Mouse (Mus musculus) midbrain, postnatal 0 days (tissue): ENCODE measurements around the gene Olfr1362. TPM values are rescaled to one million over a fixed set of nuclear protein-coding genes. Genes with fewer than 3 reads are reported as not detected.
A peak's percentile ranks its signal among the peaks of the same experiment; 100 is the strongest.

Source experiments
- ATAC-seq: fragments of 200-750 bp; cut with Nextera tagmentation; 2 replicates; pipeline ENCODE4 v1.8.0; 2017; ENCODE audit warnings: moderate number of reproducible peaks, mild to moderate bottlenecking, moderate TSS enrichment, moderate library complexity; ENCODE audit not compliant: low FRiP score
- DNase-seq: peaks from one replicate; pipeline ENCODE4 v3.0.0-alpha.2; 2015; ENCODE audit warnings: low spot score
- H3K27ac ChIP-seq: fragments of 300-500 bp; sonication (generic); 2 replicates; pipeline ENCODE4 v1.5.1; 2014; ENCODE audit warnings: low read depth, mild to moderate bottlenecking, low read length, mixed read lengths
- H3K27me3 ChIP-seq: fragments of 300-500 bp; sonication (generic); 2 replicates; pipeline ENCODE4 v1.6.1; 2014; ENCODE audit warnings: low read length, control low read depth, mixed read lengths; ENCODE audit not compliant: insufficient read depth
- H3K36me3 ChIP-seq: fragments of 300-500 bp; sonication (generic); 2 replicates; pipeline ENCODE4 v1.6.1; 2014; ENCODE audit warnings: low read length, control low read depth, mixed read lengths; ENCODE audit not compliant: insufficient read depth
- H3K4me1 ChIP-seq: fragments of 300-500 bp; sonication (generic); 2 replicates; pipeline ENCODE4 v1.6.1; 2014; ENCODE audit warnings: mild to moderate bottlenecking, control low read depth, antibody characterized with exemption, low read length, mixed read lengths; ENCODE audit not compliant: insufficient read depth
- H3K4me2 ChIP-seq: fragments of 300-500 bp; sonication (generic); 2 replicates; pipeline ENCODE4 v1.6.1; 2014; ENCODE audit warnings: low read depth, mild to moderate bottlenecking, low read length, mixed read lengths; ENCODE audit not compliant: poor library complexity, severe bottlenecking
- H3K4me3 ChIP-seq: fragments of 300-500 bp; sonication (generic); 2 replicates; pipeline ENCODE4 v1.5.1; 2014; ENCODE audit warnings: low read depth, mild to moderate bottlenecking, low read length, moderate library complexity
- H3K9ac ChIP-seq: fragments of 300-500 bp; sonication (generic); replicated peaks from 2 replicates; pipeline ENCODE4 v1.6.1; 2014; ENCODE audit warnings: mild to moderate bottlenecking, low read length, moderate library complexity, mixed read lengths; ENCODE audit not compliant: poor library complexity, severe bottlenecking
- H3K9me3 ChIP-seq: fragments of 300-500 bp; sonication (generic); 2 replicates; pipeline ENCODE4 v1.6.1; 2016; ENCODE audit warnings: low read length, control low read depth
- CTCF ChIP-seq: IDR thresholded peaks from 2 replicates; pipeline ENCODE4 v1.5.1; 2016; ENCODE audit warnings: antibody characterized with exemption, mild to moderate bottlenecking
- WGBS: fragments of 180-500 bp; shearing (Covaris S2); extraction: QIAGEN DNeasy Blood & Tissue Kit; methylation state at CpG from one replicate; pipeline ENCODE4 v1.1.7; 2014; 5-methylcytosine and 5-hydroxymethylcytosine counted together
- polyA plus RNA-seq: library from polyadenylated mRNA; unstranded; fragments of >200 nt; fragmentation: Nextera tagmentation; extraction: Ambion mirVana; gene quantifications from 2 replicates; pipeline ENCODE4 v1.2.1, GENCODE M21; 2015
- total RNA-seq: library from RNA; depleted of rRNA; stranded (reverse); fragments of >200 nt; gene quantifications from 2 replicates; pipeline ENCODE4 v1.2.3, GENCODE M21; 2014; rRNA removed

Olfr1362 gene
- total RNA-seq (not detected in 2 replicates), polyA plus RNA-seq (not detected in 2 replicates)

- no peak for DNase-seq
- Histone ChIP-seq H3K27me3 (no peaks in the 10 kb centered on the region), H3K36me3 (no peaks in the 10 kb centered on the region), H3K9me3 (no peaks in the 10 kb centered on the region), H3K4me3 (no peak within 1 kb of the TSS), H3K4me2 (no peak within 1 kb of the TSS), H3K4me1 (no peaks in the 10 kb centered on the region), H3K9ac (no peak within 1 kb of the TSS), H3K27ac (no peak within 1 kb of the TSS)
- no peak for TF ChIP-seq CTCF
- no peak for ATAC-seq
Measured at GRCm38 (mm10) chr13:21613922-21614321, at the start of gene Olfr1362. Olfr1362 (minus strand) TSS chr13:21614022.

GRCm38 (mm10) chr13:21663286-21663685 lies 49.5 kb upstream of the Olfr1362 start, which contains the start of gene Olfr1361:
Olfr1361 (minus strand) TSS chr13:21663386.
- no peak for DNase-seq
- Histone ChIP-seq H3K4me1 (no peaks in the 10 kb centered on the region), H3K9me3 (no peaks in the 10 kb centered on the region), H3K27ac (no peak within 1 kb of the TSS), H3K4me2 (no peak within 1 kb of the TSS), H3K36me3 (no peaks in the 10 kb centered on the region), H3K9ac (no peak within 1 kb of the TSS), H3K27me3 (no peaks in the 10 kb centered on the region), H3K4me3 (no peak within 1 kb of the TSS)
- TF ChIP-seq CTCF = no peak
- WGBS = 75% methylated on average over 2 of the region's 2 CpGs
- no peak for ATAC-seq

GRCm38 (mm10) chr13:21642418-21642817 lies 28.6 kb upstream of the Olfr1362 start, which contains the start of gene Olfr11:
Olfr11 (minus strand) TSS chr13:21642518.
- Histone ChIP-seq H3K27me3 (no peaks in the 10 kb centered on the region), H3K27ac (no peak within 1 kb of the TSS), H3K9ac (no peak within 1 kb of the TSS), H3K36me3 (no peaks in the 10 kb centered on the region), H3K9me3 (no peaks in the 10 kb centered on the region), H3K4me2 (no peak within 1 kb of the TSS), H3K4me3 (no peak within 1 kb of the TSS), H3K4me1 (no peaks in the 10 kb centered on the region)
- no peak for TF ChIP-seq CTCF
- DNase-seq (no peak), ATAC-seq (no peak)
- 65% methylated on average over 2 of the region's 2 CpGs for WGBS

- Histone ChIP-seq H3K27me3 (no peaks in the 10 kb centered on the region), H3K9ac (no peak overlapping the region), H3K4me2 (no peak overlapping the region), H3K9me3 (no peaks in the 10 kb centered on the region), H3K4me1 (no peaks in the 10 kb centered on the region), H3K36me3 (no peaks in the 10 kb centered on the region), H3K27ac (no peak overlapping the region), H3K4me3 (no peak overlapping the region)
- WGBS = 64% methylated on average over 2 of the region's 2 CpGs
- DNase-seq = no peak
- ATAC-seq = 0 out of 2 replicates have a peak, but pooled peaks have one; percentile 23
- TF ChIP-seq CTCF = no peak
Measured at GRCm38 (mm10) chr13:21591618-21592017, 22.2 kb downstream of the Olfr1362 start.

- DNase-seq = no peak
- no peaks in the 10 kb centered on the region for H3K27me3 ChIP-seq
- no peaks in the 10 kb centered on the region for H3K9me3 ChIP-seq
- WGBS = 88% methylated on average over 2 of the region's 2 CpGs
- H3K4me2 ChIP-seq = no peak within 1 kb of the TSS
- no peak for ATAC-seq
- no peaks in the 10 kb centered on the region for H3K4me1 ChIP-seq
- no peak for TF ChIP-seq CTCF
- H3K27ac ChIP-seq = no peak within 1 kb of the TSS
- H3K9ac ChIP-seq = no peak within 1 kb of the TSS
- no peak within 1 kb of the TSS for H3K4me3 ChIP-seq
- no peaks in the 10 kb centered on the region for H3K36me3 ChIP-seq
Measured at GRCm38 (mm10) chr13:21581659-21582058, 32.2 kb downstream of the Olfr1362 start, which contains the start of gene Olfr1364. Olfr1364 (minus strand) TSS chr13:21581759.

Other genes starting within 250 kb of the Olfr1362 start
Only the 30 nearest of the 34 such genes appear.
- gene Pgbd1, start 173.0 kb downstream of the Olfr1362 start, total RNA-seq = 2.8 and 3.3 TPM in 2 replicates
- 1.9 TPM in 2 replicates for gene Pgbd1, start 173.0 kb downstream of the Olfr1362 start, polyA plus RNA-seq
- gene Zscan26, start 160.3 kb downstream of the Olfr1362 start, total RNA-seq = 22.6 and 25.8 TPM in 2 replicates
- 19.4 and 20.1 TPM in 2 replicates for gene Zscan26, start 160.3 kb downstream of the Olfr1362 start, polyA plus RNA-seq
- gene Nkapl, start 145.5 kb downstream of the Olfr1362 start, total RNA-seq = 0.19 and 0.60 TPM in 2 replicates
- 2.0 and 2.5 TPM in 2 replicates for gene Nkapl, start 145.5 kb downstream of the Olfr1362 start, polyA plus RNA-seq
- 7.8 and 10.0 TPM in 2 replicates for gene Zkscan4, start 135.1 kb downstream of the Olfr1362 start, total RNA-seq
- gene Zkscan4, start 135.1 kb downstream of the Olfr1362 start, polyA plus RNA-seq = 6.7 and 6.9 TPM in 2 replicates
- gene Gm10065, start 134.6 kb downstream of the Olfr1362 start, total RNA-seq = not detected in 2 replicates
- not detected in 2 replicates for gene Gm10065, start 134.6 kb downstream of the Olfr1362 start, polyA plus RNA-seq
- 0.22 and 0.28 TPM in 2 replicates for gene AK157302, start 118.8 kb downstream of the Olfr1362 start, total RNA-seq
- 0.49 and 0.74 TPM in 2 replicates for gene AK157302, start 118.8 kb downstream of the Olfr1362 start, polyA plus RNA-seq
- 6.7 and 16.8 TPM in 2 replicates for gene Gm11273, start 112.6 kb downstream of the Olfr1362 start, total RNA-seq
- 6.4 and 10.6 TPM in 2 replicates for gene Gm11273, start 112.6 kb downstream of the Olfr1362 start, polyA plus RNA-seq
- 6.9 and 10.6 TPM in 2 replicates for gene Zkscan8, start 82.9 kb downstream of the Olfr1362 start, total RNA-seq
- 1.4 and 1.9 TPM in 2 replicates for gene Zkscan8, start 82.9 kb downstream of the Olfr1362 start, polyA plus RNA-seq
- not detected in 2 replicates for gene Olfr1366, start 71.2 kb downstream of the Olfr1362 start, total RNA-seq
- 0.05 and 0.12 TPM in 2 replicates for gene Olfr1366, start 71.2 kb downstream of the Olfr1362 start, polyA plus RNA-seq
- gene Olfr1535, start 54.1 kb downstream of the Olfr1362 start, total RNA-seq = not detected in 2 replicates
- 0.07 and 0.10 TPM in 2 replicates for gene Olfr1535, start 54.1 kb downstream of the Olfr1362 start, polyA plus RNA-seq
- gene Olfr1364, start 32.3 kb downstream of the Olfr1362 start, total RNA-seq = not detected in 2 replicates
- not detected in 2 replicates for gene Olfr1364, start 32.3 kb downstream of the Olfr1362 start, polyA plus RNA-seq
- not detected in 2 replicates for gene Olfr11, start 28.5 kb upstream of the Olfr1362 start, total RNA-seq
- gene Olfr11, start 28.5 kb upstream of the Olfr1362 start, polyA plus RNA-seq = not detected in 2 replicates
- gene Olfr1361, start 49.4 kb upstream of the Olfr1362 start, total RNA-seq = not detected in 2 replicates
- gene Olfr1361, start 49.4 kb upstream of the Olfr1362 start, polyA plus RNA-seq = not detected in 2 replicates
- not detected in 2 replicates for gene Olfr1360, start 63.4 kb upstream of the Olfr1362 start, total RNA-seq
- not detected in 2 replicates for gene Olfr1360, start 63.4 kb upstream of the Olfr1362 start, polyA plus RNA-seq
- gene Olfr1359, start 84.1 kb upstream of the Olfr1362 start, total RNA-seq = not detected in 2 replicates
- gene Olfr1359, start 84.1 kb upstream of the Olfr1362 start, polyA plus RNA-seq = not detected in 2 replicates
- gene Hist1h2bl, start 102.1 kb upstream of the Olfr1362 start, total RNA-seq = 87.0 and 175 TPM in 2 replicates
- not detected in 2 replicates for gene Hist1h2bl, start 102.1 kb upstream of the Olfr1362 start, polyA plus RNA-seq
- gene Hist1h2ai, start 102.4 kb upstream of the Olfr1362 start, total RNA-seq = 253 and 398 TPM in 2 replicates
- gene Hist1h2ai, start 102.4 kb upstream of the Olfr1362 start, polyA plus RNA-seq = 3.2 and 3.5 TPM in 2 replicates
- gene Hist1h3h, start 103.6 kb upstream of the Olfr1362 start, total RNA-seq = 258 and 532 TPM in 2 replicates
- gene Hist1h3h, start 103.6 kb upstream of the Olfr1362 start, polyA plus RNA-seq = 2.0 TPM in 1 of 2 replicates, not detected in the other
- 201 and 468 TPM in 2 replicates for gene Hist1h2bm, start 108.0 kb upstream of the Olfr1362 start, total RNA-seq
- gene Hist1h2bm, start 108.0 kb upstream of the Olfr1362 start, polyA plus RNA-seq = 0.39 and 0.51 TPM in 2 replicates
- 304 and 479 TPM in 2 replicates for gene Hist1h4j, start 121.0 kb upstream of the Olfr1362 start, total RNA-seq
- gene Hist1h4j, start 121.0 kb upstream of the Olfr1362 start, polyA plus RNA-seq = 0.32 TPM in 1 of 2 replicates, not detected in the other
- gene Hist1h4k, start 136.5 kb upstream of the Olfr1362 start, total RNA-seq = 386 and 434 TPM in 2 replicates
- 0.80 and 2.1 TPM in 2 replicates for gene Hist1h4k, start 136.5 kb upstream of the Olfr1362 start, polyA plus RNA-seq
- 254 and 276 TPM in 2 replicates for gene Hist1h2ak, start 139.8 kb upstream of the Olfr1362 start, total RNA-seq
- 2.4 and 4.6 TPM in 2 replicates for gene Hist1h2ak, start 139.8 kb upstream of the Olfr1362 start, polyA plus RNA-seq
- gene Hist1h2bn, start 140.1 kb upstream of the Olfr1362 start, total RNA-seq = 212 and 326 TPM in 2 replicates
- not detected in 2 replicates for gene Hist1h2bn, start 140.1 kb upstream of the Olfr1362 start, polyA plus RNA-seq
- 54.7 and 116 TPM in 2 replicates for gene Hist1h1b, start 166.6 kb upstream of the Olfr1362 start, total RNA-seq
- gene Hist1h1b, start 166.6 kb upstream of the Olfr1362 start, polyA plus RNA-seq = 2.0 TPM in 2 replicates
- gene Hist1h3i, start 169.3 kb upstream of the Olfr1362 start, total RNA-seq = 282 and 525 TPM in 2 replicates
- 8.2 and 10.0 TPM in 2 replicates for gene Hist1h3i, start 169.3 kb upstream of the Olfr1362 start, polyA plus RNA-seq
- gene Hist1h2an, start 173.2 kb upstream of the Olfr1362 start, total RNA-seq = 145 and 318 TPM in 2 replicates
- gene Hist1h2an, start 173.2 kb upstream of the Olfr1362 start, polyA plus RNA-seq = not detected in 2 replicates
- gene Hist1h2bp, start 173.4 kb upstream of the Olfr1362 start, total RNA-seq = 41.9 and 77.2 TPM in 2 replicates
- 0.48 and 0.76 TPM in 2 replicates for gene Hist1h2bp, start 173.4 kb upstream of the Olfr1362 start, polyA plus RNA-seq
- gene Hist1h2bq, start 196.2 kb upstream of the Olfr1362 start, total RNA-seq = 213 and 311 TPM in 2 replicates
- 2.7 and 3.8 TPM in 2 replicates for gene Hist1h2bq, start 196.2 kb upstream of the Olfr1362 start, polyA plus RNA-seq
- gene Hist1h2ao, start 196.4 kb upstream of the Olfr1362 start, total RNA-seq = not detected in 2 replicates
- not detected in 2 replicates for gene Hist1h2ao, start 196.4 kb upstream of the Olfr1362 start, polyA plus RNA-seq
- 2.3 TPM in 1 of 2 replicates, not detected in the other for gene Hist1h4m, start 197.7 kb upstream of the Olfr1362 start, total RNA-seq
- 1.8 TPM in 1 of 2 replicates, not detected in the other for gene Hist1h4m, start 197.7 kb upstream of the Olfr1362 start, polyA plus RNA-seq